Mouse (Mus musculus) activated CD4-positive, CD25-positive, alpha-beta regulatory T cell, adult 4 months (primary cell): Measurements from ENCODE around the gene Gm20909. TPM values are rescaled to one million over a fixed set of nuclear protein-coding genes. Genes with fewer than 3 reads are reported as not detected.
"Not testable (repeated sequence)": the region's sequence is repeated elsewhere in the genome, so short reads cannot be mapped to it uniquely, and the experiment has no call there.

ENCODE experiments used
- ATAC-seq: one replicate; pipeline ENCODE4 v1.8.0; 2017
- polyA plus RNA-seq, 2 experiments: library from polyadenylated mRNA; unstranded; fragments of 100-300 nt; shearing (Covaris generic); gene quantifications; one replicate each; pipeline ENCODE4 v1.2.1; 2017

Gene Gm20909
- not detected for polyA plus RNA-seq

GRCm38 (mm10) chrY:21164270-21164669 is at the start of gene Gm20909:
TSS of gene Gm20909 (plus strand) at chrY:21164570.
- ATAC-seq: not testable (repeated sequence)

Other genes starting within 250 kb of the Gm20909 start
- not detected for gene Gm29866, start 170.9 kb upstream of the Gm20909 start, polyA plus RNA-seq
- gene Gm20865, start 77.0 kb downstream of the Gm20909 start, polyA plus RNA-seq: not detected